Mouse (Mus musculus) bone marrow, adult 2 months (tissue): Measurements from ENCODE around the gene Msrb3.

Experiments used
- CTCF ChIP-seq: fragments of 200-500 bp; IDR thresholded peaks from 2 replicates; pipeline ENCODE4 v1.5.1; 2011; ENCODE audit warnings: low read length, control low read depth; ENCODE audit not compliant: control insufficient read depth, insufficient read depth
- POLR2A ChIP-seq: fragments of 200-500 bp; IDR thresholded peaks from 2 replicates; pipeline ENCODE4 v1.6.1; 2011; ENCODE audit warnings: low read depth, mild to moderate bottlenecking, control low read depth, low read length, borderline replicate concordance; ENCODE audit not compliant: control insufficient read depth

DNA sequence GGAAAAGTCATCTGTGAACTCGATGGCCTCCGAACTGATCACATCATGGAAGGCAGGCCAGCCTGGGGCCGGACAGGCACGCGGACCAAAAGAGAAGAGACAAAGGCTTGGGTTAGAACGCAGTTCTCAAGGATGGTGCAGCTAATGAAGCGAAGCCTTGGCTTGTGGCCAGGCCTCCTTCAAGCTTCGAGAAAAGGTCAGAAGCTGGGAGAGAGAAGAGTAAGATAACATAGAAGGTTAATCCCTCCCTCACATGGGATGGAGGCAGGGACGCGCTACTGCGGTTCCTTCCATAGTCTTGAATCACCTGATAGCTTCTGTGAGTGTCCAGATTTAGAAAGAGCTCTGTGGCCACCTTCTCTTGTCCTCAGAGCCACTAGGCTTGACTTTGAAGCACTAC is 107.5 kb downstream of the Msrb3 start:
- no peak for TF ChIP-seq POLR2A
- no peak for TF ChIP-seq CTCF
